Mouse (Mus musculus) limb, embryonic 13.5 days (tissue): Measurements from ENCODE around the gene Morc3. TPM values are rescaled to one million over a fixed set of nuclear protein-coding genes. Genes with fewer than 3 reads are reported as not detected.

Experiments
- ATAC-seq: fragments of 200-750 bp; cut with Nextera tagmentation; 2 replicates; pipeline ENCODE4 v1.8.0; 2017; ENCODE audit warnings: low read depth, moderate number of reproducible peaks, moderate TSS enrichment; ENCODE audit not compliant: low FRiP score
- H3K27ac ChIP-seq: fragments of 300-500 bp; sonication (generic); 2 replicates; pipeline ENCODE4 v1.5.1; 2015; ENCODE audit warnings: inconsistent platforms, mild to moderate bottlenecking, moderate library complexity
- H3K27me3 ChIP-seq: fragments of 300-500 bp; sonication (generic); 2 replicates; pipeline ENCODE4 v1.6.1; 2015; ENCODE audit warnings: mild to moderate bottlenecking, inconsistent platforms
- H3K36me3 ChIP-seq: fragments of 300-500 bp; sonication (generic); 2 replicates; pipeline ENCODE4 v1.6.1; 2015; ENCODE audit warnings: inconsistent platforms, mild to moderate bottlenecking, moderate library complexity
- H3K4me1 ChIP-seq: fragments of 300-500 bp; sonication (generic); 2 replicates; pipeline ENCODE4 v1.6.1; 2015; ENCODE audit warnings: inconsistent platforms
- H3K4me2 ChIP-seq: fragments of 300-500 bp; sonication (generic); replicated peaks from 2 replicates; pipeline ENCODE4 v1.6.1; 2015; ENCODE audit warnings: inconsistent platforms, mild to moderate bottlenecking, moderate library complexity
- H3K4me3 ChIP-seq: fragments of 300-500 bp; sonication (generic); 2 replicates; pipeline ENCODE4 v1.5.1; 2015; ENCODE audit warnings: moderate library complexity, mild to moderate bottlenecking, inconsistent platforms
- H3K9ac ChIP-seq: fragments of 300-500 bp; sonication (generic); 2 replicates; pipeline ENCODE4 v1.6.1; 2015; ENCODE audit warnings: mild to moderate bottlenecking, inconsistent platforms
- H3K9me3 ChIP-seq: fragments of 300-500 bp; sonication (generic); 2 replicates; pipeline ENCODE4 v1.6.1; 2016; ENCODE audit warnings: inconsistent platforms
- WGBS: fragments of 180-500 bp; shearing (Covaris S2); methylation state at CpG from one replicate; pipeline ENCODE4 v1.1.7; 2015; 5-methylcytosine and 5-hydroxymethylcytosine counted together
- polyA plus RNA-seq: library from polyadenylated mRNA; unstranded; fragments of >200 nt; fragmentation: Nextera tagmentation; extraction: Ambion mirVana; gene quantifications from 2 replicates; pipeline ENCODE4 v1.2.1, GENCODE M21; 2015

Gene Morc3
- polyA plus RNA-seq, 1 experiment from 2014 or later: 38.5 TPM

GRCm38 (mm10) chr16:93903027-93903426 lies 71.1 kb downstream of the Morc3 start:
- no peaks in the 10 kb centered on the region for H3K27me3 ChIP-seq
- 77% methylated on average over 6 of the region's 6 CpGs for WGBS
- H3K4me3 ChIP-seq: no peak overlapping the region
- H3K36me3 ChIP-seq: peaks cover 72% of the 10 kb centered on the region
- no peak overlapping the region for H3K9ac ChIP-seq
- no peaks in the 10 kb centered on the region for H3K9me3 ChIP-seq
- H3K4me2 ChIP-seq: no peak overlapping the region
- ATAC-seq: no peak
- no peak overlapping the region for H3K27ac ChIP-seq
- H3K4me1 ChIP-seq: peaks cover 7% of the 10 kb centered on the region; the same call in 1 of the 2 replicates

DNA sequence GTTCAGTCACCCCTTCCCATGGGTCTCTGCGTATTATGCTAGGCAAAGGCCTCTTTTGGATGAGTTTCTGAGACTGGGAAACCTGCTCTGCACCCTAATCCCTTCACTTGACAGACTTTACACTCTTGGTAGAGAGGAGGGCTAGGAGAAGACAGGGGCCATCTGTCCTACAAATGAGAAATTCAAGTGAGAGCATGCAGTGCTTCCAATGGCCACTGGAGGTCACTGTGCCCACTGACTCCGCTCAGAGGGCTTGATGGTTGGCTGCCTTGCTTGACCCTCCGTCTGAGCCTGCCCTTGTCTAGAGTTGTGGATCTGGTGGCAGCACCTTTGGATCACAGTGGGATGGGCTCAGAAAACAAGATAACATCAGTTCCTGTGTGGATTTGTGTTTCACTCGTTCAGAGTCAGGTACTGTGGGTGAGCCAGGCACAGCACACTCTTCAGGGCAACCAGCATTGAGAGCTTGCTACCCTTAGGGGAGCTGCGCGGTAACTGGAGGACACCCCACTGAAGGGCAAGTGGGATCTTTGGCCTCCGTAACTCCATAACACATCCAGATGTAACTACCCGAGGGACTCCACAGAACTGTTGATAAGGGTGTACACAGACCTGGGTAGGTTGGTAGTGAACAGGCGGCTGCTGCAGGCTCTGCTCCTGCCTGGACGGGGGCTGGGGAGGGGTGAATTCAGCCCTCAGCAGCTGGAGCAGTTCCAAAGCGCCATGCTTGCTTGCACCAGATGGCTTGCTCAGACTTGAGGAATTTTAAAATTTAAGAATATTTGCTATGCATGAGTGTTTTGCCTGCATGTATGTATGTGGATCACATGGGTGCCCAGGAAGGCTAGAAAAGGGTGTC lies 74.5 kb downstream of the Morc3 start:
- 0 out of 2 replicates have a peak overlapping the region, but pooled peaks have one; percentile 1 for H3K27ac ChIP-seq
- H3K36me3 ChIP-seq: peaks cover 44% of the 10 kb centered on the region

GRCm38 (mm10) chr16:93907761-93908160 lies 75.8 kb downstream of the Morc3 start:
- no peak overlapping the region for H3K4me2 ChIP-seq
- H3K9ac ChIP-seq: no peak overlapping the region
- WGBS: 82% methylated on average over 5 of the region's 5 CpGs
- H3K4me1 ChIP-seq: peaks cover 13% of the 10 kb centered on the region
- no peaks in the 10 kb centered on the region for H3K9me3 ChIP-seq
- H3K4me3 ChIP-seq: no peak overlapping the region
- no peak for ATAC-seq
- H3K27me3 ChIP-seq: no peaks in the 10 kb centered on the region
- H3K27ac ChIP-seq: no peak overlapping the region
- H3K36me3 ChIP-seq: peaks cover 30% of the 10 kb centered on the region

More for the DNA sequence above, 74.5 kb downstream of the Morc3 start:
- H3K27me3 ChIP-seq: no peaks in the 10 kb centered on the region
- no peak overlapping the region for H3K4me3 ChIP-seq
- H3K9ac ChIP-seq: no peak overlapping the region
- H3K9me3 ChIP-seq: no peaks in the 10 kb centered on the region
- peaks cover 7% of the 10 kb centered on the region; the same call in 1 of the 2 replicates for H3K4me1 ChIP-seq
- 68% methylated on average over 11 of the region's 11 CpGs for WGBS
- H3K4me2 ChIP-seq: no peak overlapping the region
- peak; percentile 28; the same call in 1 of the 2 replicates for ATAC-seq

DNA sequence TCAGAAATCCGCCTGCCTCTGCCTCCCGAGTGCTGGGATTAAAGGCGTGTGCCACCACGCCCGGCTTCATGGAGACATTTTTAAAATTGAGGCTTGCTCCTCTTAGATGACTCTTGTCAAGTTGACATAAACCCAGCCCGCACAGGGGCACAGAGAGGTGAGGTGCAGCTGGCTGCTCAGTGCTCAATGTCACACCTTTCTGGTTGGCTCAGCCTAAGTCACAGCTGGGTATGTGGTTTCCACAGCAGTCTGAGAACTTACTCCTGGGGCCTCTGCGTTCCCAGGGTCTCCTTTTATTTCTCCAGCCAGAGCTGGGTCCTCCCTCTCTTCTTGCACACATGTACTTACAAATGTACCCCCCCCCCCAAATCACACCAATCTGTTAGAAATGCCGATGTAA lies 76.3 kb downstream of the Morc3 start:
- Histone ChIP-seq H3K4me3 (no peak overlapping the region), H3K27me3 (no peaks in the 10 kb centered on the region), H3K9me3 (no peaks in the 10 kb centered on the region), H3K4me1 (peaks cover 13% of the 10 kb centered on the region), H3K36me3 (peaks cover 26% of the 10 kb centered on the region), H3K9ac (no peak overlapping the region), H3K4me2 (no peak overlapping the region), H3K27ac (no peak overlapping the region)
- ATAC-seq: no peak
- WGBS: 89% methylated on average over 8 of the region's 8 CpGs

DNA sequence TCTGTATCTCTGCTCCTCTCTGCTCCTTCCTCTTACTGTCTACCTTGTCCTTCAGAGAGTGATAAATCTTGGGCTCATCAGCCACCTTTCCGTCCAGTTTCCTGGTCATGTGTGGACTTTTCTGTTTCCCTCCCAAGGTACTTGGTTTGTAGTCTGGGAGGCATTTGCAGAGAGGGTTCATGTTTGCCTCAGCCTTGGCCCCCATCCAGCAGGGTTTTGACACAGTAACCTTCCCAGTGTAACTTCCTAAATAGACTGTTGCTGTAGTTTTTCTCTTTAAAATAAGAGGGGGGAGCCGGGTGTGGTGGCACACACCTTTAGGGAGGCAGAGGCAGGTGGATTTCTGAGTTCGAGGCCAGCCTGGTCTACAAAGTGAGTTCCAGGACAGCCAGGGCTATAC lies 78.0 kb downstream of the Morc3 start:
- H3K4me3 ChIP-seq: no peak overlapping the region
- peaks cover 21% of the 10 kb centered on the region for H3K4me1 ChIP-seq
- H3K27me3 ChIP-seq: no peaks in the 10 kb centered on the region
- no peak overlapping the region for H3K4me2 ChIP-seq
- ATAC-seq: no peak
- H3K9me3 ChIP-seq: no peaks in the 10 kb centered on the region
- H3K27ac ChIP-seq: no peak overlapping the region
- WGBS: 85% methylated on average over 3 of the region's 3 CpGs
- peaks cover 11% of the 10 kb centered on the region for H3K36me3 ChIP-seq
- H3K9ac ChIP-seq: no peak overlapping the region

- H3K4me1 ChIP-seq: peaks cover 21% of the 10 kb centered on the region
- no peak overlapping the region for H3K27ac ChIP-seq
- H3K4me2 ChIP-seq: no peak overlapping the region
- H3K9ac ChIP-seq: no peak overlapping the region
- peaks cover 3% of the 10 kb centered on the region for H3K36me3 ChIP-seq
- no peaks in the 10 kb centered on the region for H3K9me3 ChIP-seq
- ATAC-seq: no peak
- WGBS: 73% methylated on average over 28 of the region's 28 CpGs
- no peak overlapping the region for H3K4me3 ChIP-seq
- no peaks in the 10 kb centered on the region for H3K27me3 ChIP-seq
Measured at GRCm38 (mm10) chr16:93910735-93911665, 79.1 kb downstream of the Morc3 start.

DNA sequence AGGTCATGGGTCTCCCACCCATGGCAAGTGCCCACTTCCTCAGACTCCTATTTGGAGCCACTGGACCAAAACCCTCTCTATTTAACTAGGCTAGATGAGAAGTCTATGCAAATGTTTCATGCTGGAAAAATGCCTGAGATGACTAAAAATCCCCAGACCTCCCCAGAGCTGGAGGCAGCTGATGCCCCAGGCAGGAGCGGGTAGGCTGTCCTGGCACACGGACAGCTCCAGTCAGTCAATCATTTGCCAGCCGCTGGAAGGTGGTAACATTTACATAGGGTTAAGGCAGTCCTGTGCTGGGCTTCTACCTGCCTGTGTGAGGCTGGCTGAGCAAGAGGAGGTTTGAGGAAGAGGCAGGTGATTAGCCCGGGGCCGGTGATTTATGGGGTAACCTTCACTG lies 80.2 kb downstream of the Morc3 start:
- Histone ChIP-seq H3K4me1 (peaks cover 14% of the 10 kb centered on the region), H3K4me2 (no peak overlapping the region), H3K27me3 (no peaks in the 10 kb centered on the region), H3K36me3 (no peaks in the 10 kb centered on the region), H3K9me3 (no peaks in the 10 kb centered on the region), H3K9ac (no peak overlapping the region), H3K4me3 (no peak overlapping the region), H3K27ac (no peak overlapping the region)
- WGBS: 52% methylated on average over 5 of the region's 5 CpGs
- no peak for ATAC-seq

- H3K4me3 ChIP-seq: no peak overlapping the region
- H3K9me3 ChIP-seq: no peaks in the 10 kb centered on the region
- H3K36me3 ChIP-seq: no peaks in the 10 kb centered on the region
- peaks cover 17% of the 10 kb centered on the region for H3K4me1 ChIP-seq
- no peak for ATAC-seq
- H3K27me3 ChIP-seq: no peaks in the 10 kb centered on the region
- no peak overlapping the region for H3K27ac ChIP-seq
- 68% methylated on average over 3 of the region's 3 CpGs for WGBS
- no peak overlapping the region for H3K4me2 ChIP-seq
- H3K9ac ChIP-seq: no peak overlapping the region
Measured at GRCm38 (mm10) chr16:93912808-93913207, 80.9 kb downstream of the Morc3 start.

- Histone ChIP-seq H3K27me3 (no peaks in the 10 kb centered on the region), H3K4me3 (no peak overlapping the region), H3K4me1 (peaks cover 19% of the 10 kb centered on the region), H3K9me3 (no peaks in the 10 kb centered on the region), H3K27ac (no peak overlapping the region), H3K9ac (no peak overlapping the region), H3K36me3 (no peaks in the 10 kb centered on the region), H3K4me2 (no peak overlapping the region)
- no peak for ATAC-seq
- WGBS: 66% methylated on average over 10 of the region's 10 CpGs
Measured at GRCm38 (mm10) chr16:93913881-93914576, 82.1 kb downstream of the Morc3 start.

DNA sequence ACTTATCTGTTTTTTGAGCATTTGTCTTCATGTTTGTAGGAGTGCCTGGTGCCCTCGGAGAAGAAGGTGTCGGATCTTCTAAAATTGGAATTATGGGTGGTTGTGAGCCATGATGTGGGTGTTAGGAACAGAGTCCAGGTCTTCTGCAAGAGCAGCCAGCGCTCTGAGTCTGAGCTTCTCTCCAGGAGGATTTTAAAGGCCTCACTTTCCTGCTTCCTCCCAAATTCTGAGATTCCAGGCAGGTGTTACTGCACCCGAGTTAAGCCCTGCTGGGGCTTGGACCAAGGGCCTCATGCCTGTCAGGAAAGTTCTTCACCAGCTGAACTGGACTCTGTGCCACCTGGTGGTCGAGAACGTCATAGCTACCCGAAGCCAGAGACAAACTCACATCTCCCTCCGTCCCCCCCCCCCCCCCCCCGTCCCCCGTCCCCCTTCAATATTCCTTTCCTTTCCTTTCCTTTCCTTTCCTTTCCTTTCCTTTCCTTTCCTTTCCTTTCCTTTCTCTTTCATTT lies 83.5 kb downstream of the Morc3 start:
- H3K27ac ChIP-seq: no peak overlapping the region
- no peak overlapping the region for H3K4me3 ChIP-seq
- H3K9ac ChIP-seq: no peak overlapping the region
- no peaks in the 10 kb centered on the region for H3K9me3 ChIP-seq
- no peak overlapping the region for H3K4me2 ChIP-seq
- no peaks in the 10 kb centered on the region for H3K36me3 ChIP-seq
- H3K27me3 ChIP-seq: no peaks in the 10 kb centered on the region
- H3K4me1 ChIP-seq: peaks cover 22% of the 10 kb centered on the region
- no peak for ATAC-seq
- WGBS: 47% methylated on average over 7 of the region's 10 CpGs

GRCm38 (mm10) chr16:93917712-93918678 lies 86.1 kb downstream of the Morc3 start:
- no peak for ATAC-seq
- H3K4me1 ChIP-seq: peaks cover 23% of the 10 kb centered on the region
- no peak overlapping the region for H3K4me3 ChIP-seq
- H3K36me3 ChIP-seq: no peaks in the 10 kb centered on the region
- no peak overlapping the region for H3K27ac ChIP-seq
- no peak overlapping the region for H3K9ac ChIP-seq
- no peaks in the 10 kb centered on the region for H3K27me3 ChIP-seq
- H3K4me2 ChIP-seq: peak overlapping the region; percentile 48
- 29% methylated on average over 22 of the region's 22 CpGs for WGBS
- no peaks in the 10 kb centered on the region for H3K9me3 ChIP-seq
